Mouse (Mus musculus) B cell, adult (primary cell): ENCODE measurements around the gene Foxl2. TPM values are rescaled to one million over a fixed set of nuclear protein-coding genes. Genes with fewer than 3 reads are reported as not detected.

Experiments
- total RNA-seq: library from RNA; stranded (reverse); gene quantifications from 4 replicates; pipeline ENCODE4 v1.2.4, GENCODE M21; 2023; ENCODE audit not compliant: inconsistent age

The Foxl2 gene
- not detected in 4 replicates for total RNA-seq

DNA sequence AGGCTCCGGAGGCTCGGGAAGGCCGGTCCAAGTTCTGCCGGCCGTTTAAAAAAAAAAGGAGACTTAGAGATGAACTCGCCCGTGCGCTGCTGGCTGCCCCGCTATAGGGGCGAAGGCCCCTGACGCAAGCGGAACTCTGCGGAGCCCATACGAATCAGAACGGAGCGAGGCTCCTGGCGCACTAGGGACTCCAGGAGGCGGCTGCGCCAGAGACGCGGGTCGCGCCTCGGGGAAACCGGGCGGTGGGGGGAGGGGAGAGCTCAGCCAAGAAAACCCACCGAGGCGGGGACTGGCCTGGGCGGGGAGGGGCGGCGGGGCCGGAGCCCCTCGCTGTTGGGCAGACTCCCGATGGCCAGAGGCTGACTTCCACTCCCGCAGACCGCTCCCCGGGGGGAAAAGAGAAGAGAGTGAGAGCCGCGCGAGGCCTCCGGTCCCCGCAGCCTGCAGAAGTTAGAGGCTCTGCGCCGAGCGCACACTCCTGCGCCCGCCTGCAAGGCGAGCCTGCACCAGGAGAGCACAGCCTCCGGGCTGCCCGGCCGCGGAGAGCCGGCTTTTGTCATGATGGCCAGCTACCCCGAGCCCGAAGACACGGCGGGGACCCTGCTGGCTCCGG is at the start of gene Foxl2:
Foxl2 (plus strand) TSS at position 186 of the 613 bp plus-strand sequence.

DNA sequence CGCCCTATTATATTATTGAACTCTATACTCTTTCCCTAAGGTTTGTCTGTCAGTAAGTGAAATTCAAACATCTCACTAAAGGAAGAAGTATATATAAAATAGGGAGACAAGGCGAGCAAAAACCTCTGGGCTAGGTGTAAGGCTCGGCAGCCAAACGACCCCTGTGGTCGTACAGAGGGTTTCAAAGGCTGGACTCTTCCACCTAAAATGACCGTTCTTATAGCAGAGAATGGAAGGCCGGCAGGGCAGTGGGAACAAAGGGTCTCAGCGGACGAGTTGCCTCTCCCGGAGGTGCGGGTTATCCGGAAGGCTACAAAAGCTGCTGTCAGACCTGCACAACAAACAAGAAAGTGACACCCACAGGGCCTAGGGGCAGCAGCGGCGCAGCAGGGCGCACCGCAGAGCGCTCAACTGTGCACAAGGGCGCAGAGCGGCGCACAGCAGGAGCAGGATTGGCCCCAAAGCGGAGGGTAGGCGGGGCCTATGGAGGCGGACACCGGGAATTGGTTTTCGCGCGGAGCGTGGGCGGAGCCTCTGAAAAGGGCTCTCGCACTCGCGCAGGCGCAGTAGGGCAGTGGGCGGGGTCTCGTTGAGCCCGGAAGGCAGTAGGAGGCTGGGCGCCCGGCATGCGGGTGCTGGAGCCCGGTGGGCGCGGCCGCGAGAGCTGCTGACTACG is 30.9 kb downstream of the Foxl2 start, which contains the start of gene Faim:
Faim (plus strand) TSS at position 574 of the 676 bp plus-strand sequence.

Other genes starting within 250 kb of the Foxl2 start
- not detected in 4 replicates for gene Prr23a1, start 112.8 kb upstream of the Foxl2 start, total RNA-seq
- not detected in 4 replicates for gene Prr23a2, start 98.8 kb upstream of the Foxl2 start, total RNA-seq
- not detected in 4 replicates for gene Prr23a3, start 90.5 kb upstream of the Foxl2 start, total RNA-seq
- gene 7420426K07Rik, start 52.2 kb upstream of the Foxl2 start, total RNA-seq: not detected in 4 replicates
- 26.3 to 37.0 TPM (median 33.4 TPM) in 4 replicates for gene Faim, start 31.1 kb downstream of the Foxl2 start, total RNA-seq
- gene Gm1123, start 80.4 kb downstream of the Foxl2 start, total RNA-seq: not detected in 4 replicates
- 1.2 to 2.2 TPM (median 2.0 TPM) in 4 replicates for gene Pik3cb, start 185.3 kb downstream of the Foxl2 start, total RNA-seq